Mouse (Mus musculus): ENCODE measurements at regions not wholly inside any gene's neighbourhood (a gene's known extent, or its start where the extent isn't known, plus 50 kb on each side); places are given as distances from the start of the nearest gene placed in this dataset.

GRCm38 (mm10) chr1:15155046-15155445, 938.1 kb downstream of the 4930444P10Rik start:
- ATAC-seq (replicated peaks; ENCODE audit: poor library complexity, severe bottlenecking) = no peak

- ATAC-seq (replicated peaks; ENCODE audit: poor library complexity, severe bottlenecking) = no peak
Measured at GRCm38 (mm10) chr1:15153952-15154351, 939.2 kb downstream of the 4930444P10Rik start.

GRCm38 (mm10) chr1:15143922-15144591, 949.1 kb downstream of the 4930444P10Rik start:
- no peak for ATAC-seq (replicated peaks; ENCODE audit: poor library complexity, severe bottlenecking)

- ATAC-seq (replicated peaks; ENCODE audit: poor library complexity, severe bottlenecking) = no peak
Measured at GRCm38 (mm10) chr1:15118462-15118861, 974.7 kb downstream of the 4930444P10Rik start.

- ATAC-seq (replicated peaks; ENCODE audit: poor library complexity, severe bottlenecking) = no peak
Measured at GRCm38 (mm10) chr1:15111420-15111819, 981.7 kb downstream of the 4930444P10Rik start.

GRCm38 (mm10) chr1:15070331-15070730, 1022.8 kb downstream of the 4930444P10Rik start:
- ATAC-seq (replicated peaks; ENCODE audit: poor library complexity, severe bottlenecking) = no peak

- ATAC-seq (replicated peaks; ENCODE audit: poor library complexity, severe bottlenecking) = no peak
Measured at GRCm38 (mm10) chr1:15034047-15034446, 1059.1 kb downstream of the 4930444P10Rik start.

- ATAC-seq (replicated peaks; ENCODE audit: poor library complexity, severe bottlenecking) = no peak
Measured at GRCm38 (mm10) chr1:15018460-15018779, 1074.7 kb downstream of the 4930444P10Rik start.

GRCm38 (mm10) chr1:15017689-15018459, 1075.3 kb downstream of the 4930444P10Rik start:
- no peak for ATAC-seq (replicated peaks; ENCODE audit: poor library complexity, severe bottlenecking)

- ATAC-seq (replicated peaks; ENCODE audit: poor library complexity, severe bottlenecking) = peak; percentile 69
Measured at GRCm38 (mm10) chr1:15007663-15008344, 1085.3 kb downstream of the 4930444P10Rik start.

- peak; percentile 97 for ATAC-seq (replicated peaks; ENCODE audit: poor library complexity, severe bottlenecking)
Measured at GRCm38 (mm10) chr1:14995348-14995747, 1097.8 kb downstream of the 4930444P10Rik start.

- ATAC-seq (replicated peaks; ENCODE audit: poor library complexity, severe bottlenecking) = no peak
Measured at GRCm38 (mm10) chr1:14980093-14980711, 1112.9 kb downstream of the 4930444P10Rik start.
